Mouse (Mus musculus) layer of hippocampus, adult 11-12 months (tissue): ENCODE measurements at regions not wholly inside any gene's neighbourhood (a gene's known extent, or its start where the extent isn't known, plus 50 kb on each side); places are given as distances from the start of the nearest gene placed in this dataset.
"Not testable (repeated sequence)": the region's sequence is repeated elsewhere in the genome, so short reads cannot be mapped to it uniquely, and the experiment has no call there.

Source experiments
- DNase-seq: peaks from one replicate; pipeline ENCODE4 v3.0.0; 2022; ENCODE audit warnings: low spot score

GRCm38 (mm10) chr17:91733927-91734324 is 641.1 kb upstream of the Nrxn1 start:
- DNase-seq, result peak; percentile 2

DNA sequence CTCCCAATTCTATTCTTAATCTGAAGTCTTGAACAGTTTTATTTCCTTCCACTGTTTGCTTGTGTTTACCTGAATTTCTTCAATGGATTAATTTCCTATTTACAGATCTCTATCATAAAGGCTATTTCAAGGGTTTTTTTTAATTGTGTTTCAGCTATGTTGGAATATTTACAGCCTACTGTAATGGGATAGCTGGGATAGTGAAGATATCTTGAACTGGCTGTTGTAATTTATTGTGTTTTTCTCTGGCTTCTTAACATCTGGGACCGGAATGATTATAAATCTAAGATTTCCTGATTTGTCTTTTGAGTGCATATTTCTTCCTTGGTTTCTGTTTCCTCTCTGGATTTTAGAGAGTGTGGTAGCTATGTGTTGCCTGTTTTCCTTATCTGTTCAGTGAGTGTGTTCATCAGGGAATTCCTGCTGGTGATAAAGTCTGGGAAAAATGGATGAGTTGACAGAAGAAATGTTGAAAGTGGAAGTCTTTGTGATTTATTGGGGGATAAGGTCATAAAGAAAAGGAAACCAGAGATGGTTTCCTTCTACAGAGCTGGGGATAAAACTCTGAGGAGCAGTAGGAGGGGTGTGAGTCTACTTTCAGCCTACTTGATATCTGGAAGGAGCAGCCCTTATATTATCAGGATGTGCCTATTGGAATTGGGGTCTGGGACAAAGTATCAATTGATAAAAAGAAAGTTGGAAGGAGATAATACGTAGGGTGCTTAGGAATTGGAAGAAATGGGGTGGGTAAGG is 640.5 kb upstream of the Nrxn1 start:
- no peak for DNase-seq

- no peak for DNase-seq
Observed at GRCm38 (mm10) chr17:91710412-91710811, 617.5 kb upstream of the Nrxn1 start.

DNA sequence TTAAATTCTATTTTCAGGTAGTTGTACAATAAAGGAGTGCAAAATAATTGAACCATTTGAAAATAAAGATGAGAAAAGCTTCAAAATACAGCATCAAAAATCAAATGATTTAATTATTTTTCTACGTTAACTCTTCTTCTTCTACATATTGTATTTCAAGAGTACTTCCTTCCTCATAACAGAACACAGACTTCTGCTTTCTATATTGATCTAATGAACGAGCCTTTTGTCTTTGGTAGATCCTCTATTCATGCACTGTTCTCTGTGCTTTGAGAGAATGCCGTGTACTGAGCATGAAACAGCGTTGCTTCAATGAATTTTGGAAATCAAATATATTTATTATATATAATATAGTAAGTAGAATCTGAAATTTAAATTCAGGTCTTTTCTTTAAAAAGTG is 598.2 kb upstream of the Nrxn1 start:
- no peak for DNase-seq

DNA sequence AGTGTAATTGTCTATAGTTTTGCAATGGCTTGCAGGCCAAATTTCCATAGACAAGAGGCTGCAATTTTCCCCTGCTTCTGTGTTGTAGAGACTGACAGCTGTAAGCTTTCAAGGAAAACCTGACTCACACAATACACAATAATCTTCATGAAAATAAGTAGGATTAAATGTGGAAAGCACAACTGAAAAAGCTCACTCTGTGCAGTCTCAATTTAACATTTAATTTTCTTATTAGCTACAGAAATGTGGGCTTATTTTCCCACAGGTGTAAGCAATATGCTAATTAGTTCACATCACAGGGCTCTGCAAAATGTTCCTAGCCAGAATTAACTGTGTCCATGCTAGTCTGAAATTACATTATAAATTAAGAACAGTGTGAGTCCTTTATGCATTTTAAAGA is 564.6 kb upstream of the Nrxn1 start:
- no peak for DNase-seq

DNA sequence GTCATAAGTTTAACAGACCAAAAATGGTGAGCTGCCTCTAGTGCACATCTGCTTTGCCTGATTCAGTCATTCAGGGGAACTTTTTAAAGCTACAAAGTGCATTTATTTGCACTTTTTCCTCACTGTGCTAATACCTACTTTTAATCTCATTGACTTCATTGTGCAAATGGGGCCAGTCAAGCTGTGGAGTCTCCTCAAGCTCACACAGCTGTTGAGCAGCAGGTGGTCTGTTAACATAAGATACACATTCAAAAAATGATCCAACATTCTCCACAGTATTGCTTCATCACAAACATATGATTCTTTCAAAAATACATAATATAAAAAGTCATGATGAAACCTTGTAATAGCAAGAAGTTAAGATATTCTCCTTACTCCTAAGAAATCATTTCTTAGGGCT is 564.2 kb upstream of the Nrxn1 start:
- no peak for DNase-seq

DNA sequence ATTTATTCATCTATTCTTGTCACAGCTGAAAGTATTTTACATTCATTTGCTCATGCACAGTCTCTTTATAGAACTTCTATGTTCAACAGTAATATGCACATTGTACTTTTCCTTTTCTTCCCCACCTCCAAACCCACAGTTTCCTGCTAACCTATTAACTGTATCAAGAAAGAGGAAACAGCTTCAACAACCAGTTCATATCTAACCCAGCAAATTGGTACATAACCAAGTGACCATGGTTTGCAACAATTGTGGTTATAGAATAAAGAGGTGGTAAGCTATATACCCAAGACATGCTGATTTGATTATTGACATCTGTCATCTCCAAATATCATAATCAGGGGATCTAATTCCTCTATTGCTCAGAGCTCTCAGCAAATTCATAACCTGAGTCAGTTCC is 539.0 kb upstream of the Nrxn1 start:
- DNase-seq, result no peak

- DNase-seq, result not testable (repeated sequence)
Observed at GRCm38 (mm10) chr17:91614175-91614574, 521.3 kb upstream of the Nrxn1 start.

DNA sequence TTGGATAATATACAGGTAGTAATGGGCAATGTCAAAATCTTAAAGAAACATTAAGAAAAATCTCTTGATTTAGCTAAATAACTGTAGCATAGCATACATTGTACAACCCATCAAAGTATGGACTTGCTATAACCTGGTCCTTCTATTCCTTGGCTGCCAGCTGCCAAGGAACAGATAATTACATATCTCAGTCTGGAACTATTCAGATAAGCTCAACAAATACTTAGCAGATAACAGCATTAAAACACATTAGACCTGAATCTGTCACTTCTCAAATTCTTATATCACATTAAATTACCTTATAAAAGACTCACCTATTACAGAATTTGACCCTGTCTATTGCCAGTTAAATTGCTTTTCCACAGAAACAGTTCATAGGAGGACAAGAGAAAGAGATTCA is 496.2 kb upstream of the Nrxn1 start:
- no peak for DNase-seq

- DNase-seq, result not testable (repeated sequence)
Observed at GRCm38 (mm10) chr17:91551058-91551691, 458.3 kb upstream of the Nrxn1 start.

DNA sequence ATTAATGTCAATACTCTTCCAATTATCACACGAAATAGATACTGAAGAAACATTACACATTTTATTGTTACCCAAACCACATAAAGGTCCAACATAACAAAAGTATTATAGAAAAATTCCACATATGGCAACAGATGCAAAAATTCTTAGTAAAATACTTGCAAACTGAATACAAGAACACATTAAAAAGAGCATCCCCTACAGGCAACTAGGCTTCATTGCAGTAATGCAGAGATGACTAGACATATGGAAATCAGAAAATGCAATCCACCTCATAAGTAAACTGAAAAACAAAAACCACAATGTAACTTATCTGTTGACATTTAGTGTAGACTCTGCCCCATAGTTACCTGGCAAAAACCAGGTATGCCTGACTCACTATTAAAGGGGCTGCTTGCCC is 438.6 kb upstream of the Nrxn1 start:
- no peak for DNase-seq

DNA sequence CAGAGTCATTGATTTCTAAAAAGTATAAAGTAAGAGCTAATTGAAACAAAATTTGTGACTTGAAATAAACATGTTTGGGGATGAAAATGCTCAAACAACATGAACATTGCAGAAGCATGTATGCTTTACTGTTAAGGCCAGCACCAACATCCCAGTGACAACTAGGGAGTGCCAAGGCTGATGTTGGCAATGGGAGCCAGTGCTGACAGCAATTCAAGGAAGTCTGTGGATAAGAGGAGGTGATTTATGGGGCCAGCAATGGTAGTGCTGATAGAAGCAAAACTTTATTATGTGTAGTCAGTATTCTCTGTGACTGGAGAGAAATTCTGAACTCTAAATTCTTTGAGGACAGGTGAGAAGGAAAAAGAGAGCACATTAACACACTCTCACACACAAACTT is 424.4 kb upstream of the Nrxn1 start:
- no peak for DNase-seq
